Mouse (Mus musculus): ENCODE results near the gene Nutf2-ps1. TPM values are rescaled to one million over a fixed set of nuclear protein-coding genes. Genes with fewer than 3 reads are reported as not detected.
"Not testable (repeated sequence)": the region's sequence is repeated elsewhere in the genome, so short reads cannot be mapped to it uniquely, and the experiment has no call there.

Nutf2-ps1 gene
- polyA plus RNA-seq (2015; fragmentation: Nextera tagmentation; extraction: Ambion mirVana), result 274 TPM in 2 replicates

DNA sequence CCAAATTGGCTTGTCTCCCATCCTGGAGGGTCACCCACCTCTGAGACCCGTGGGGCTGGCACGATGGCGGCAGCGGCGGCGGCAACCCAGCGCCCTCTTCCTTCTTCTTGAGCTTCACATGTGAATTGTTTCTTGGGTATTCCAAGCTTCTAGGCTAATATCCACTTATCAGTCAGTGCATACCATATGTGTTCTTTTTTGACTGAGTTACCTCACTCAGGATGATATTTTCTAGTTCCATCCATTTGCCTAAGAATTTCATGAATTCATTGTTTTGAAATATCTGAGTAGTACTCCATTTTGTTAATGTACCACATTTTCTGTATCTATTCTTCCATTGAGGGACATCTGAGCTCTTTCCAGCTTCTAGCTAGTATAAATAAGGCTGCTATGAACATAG, at the start of gene Nutf2-ps1:
Gene Nutf2-ps1 (minus strand): TSS at position 101 of the 400 bp plus-strand sequence.
- not testable (repeated sequence) for H3K27ac ChIP-seq (replicated peaks); H3K9ac ChIP-seq (replicated peaks); H3K4me3 ChIP-seq; H3K9me3 ChIP-seq; H3K36me3 ChIP-seq; H3K27me3 ChIP-seq; H3K4me1 ChIP-seq; H3K4me2 ChIP-seq (replicated peaks); ATAC-seq (replicated peaks)
- WGBS, result 99% methylated on average over 7 of the region's 7 CpGs

DNA sequence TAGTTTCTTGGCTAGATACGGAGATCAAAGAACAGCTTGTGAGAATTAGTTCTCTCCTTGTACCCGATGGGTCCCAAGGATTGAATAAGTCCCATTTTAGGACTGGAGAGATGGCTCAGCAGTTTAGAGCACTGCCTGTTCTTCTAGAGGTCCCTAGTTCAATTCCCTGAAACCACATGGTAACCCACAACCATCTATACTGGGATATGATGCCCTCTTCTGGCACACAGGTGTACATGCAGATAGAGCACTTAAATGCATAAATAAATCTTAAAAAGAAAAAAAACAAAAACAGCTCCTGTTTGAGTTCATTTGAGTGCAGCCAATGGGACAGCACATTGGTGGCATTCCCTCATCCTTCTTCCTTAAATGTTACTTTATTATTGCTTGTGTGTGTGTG, 49.2 kb upstream of the Nutf2-ps1 start:
- Histone ChIP-seq H3K4me2 (replicated peaks) (no peak overlapping the region), H3K36me3 (peaks cover 77% of the 10 kb centered on the region), H3K9ac (replicated peaks) (no peak overlapping the region), H3K4me3 (no peak overlapping the region), H3K27me3 (no peaks in the 10 kb centered on the region), H3K27ac (replicated peaks) (no peak overlapping the region), H3K4me1 (no peaks in the 10 kb centered on the region), H3K9me3 (no peaks in the 10 kb centered on the region)
- 89% methylated on average over 2 of the region's 2 CpGs for WGBS
- ATAC-seq (replicated peaks), result no peak

DNA sequence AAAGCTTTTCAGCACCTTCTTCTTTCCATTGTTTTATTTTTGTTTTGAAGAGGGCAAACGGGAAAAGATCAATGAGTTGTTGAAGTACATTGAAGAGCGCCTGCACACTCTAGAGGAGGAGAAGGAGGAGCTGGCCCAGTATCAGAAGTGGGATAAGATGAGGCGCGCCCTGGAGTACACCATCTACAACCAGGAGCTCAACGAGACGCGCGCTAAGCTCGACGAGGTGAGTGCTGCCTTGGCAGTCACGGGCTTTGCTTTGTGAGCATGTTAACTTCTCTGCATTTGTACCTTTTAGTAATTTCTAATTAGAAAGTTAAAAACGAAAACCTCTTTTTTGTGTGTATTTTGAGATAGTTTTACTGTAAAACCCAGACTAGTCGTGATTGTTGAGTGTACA, 32.8 kb upstream of the Nutf2-ps1 start:
- Histone ChIP-seq H3K4me3 (no peak overlapping the region), H3K36me3 (peaks cover 76% of the 10 kb centered on the region), H3K9me3 (no peaks in the 10 kb centered on the region), H3K27ac (replicated peaks) (no peak overlapping the region), H3K27me3 (no peaks in the 10 kb centered on the region), H3K4me2 (replicated peaks) (no peak overlapping the region), H3K4me1 (no peaks in the 10 kb centered on the region), H3K9ac (replicated peaks) (no peak overlapping the region)
- WGBS, result 90% methylated on average over 13 of the region's 13 CpGs
- ATAC-seq (replicated peaks), result no peak

DNA sequence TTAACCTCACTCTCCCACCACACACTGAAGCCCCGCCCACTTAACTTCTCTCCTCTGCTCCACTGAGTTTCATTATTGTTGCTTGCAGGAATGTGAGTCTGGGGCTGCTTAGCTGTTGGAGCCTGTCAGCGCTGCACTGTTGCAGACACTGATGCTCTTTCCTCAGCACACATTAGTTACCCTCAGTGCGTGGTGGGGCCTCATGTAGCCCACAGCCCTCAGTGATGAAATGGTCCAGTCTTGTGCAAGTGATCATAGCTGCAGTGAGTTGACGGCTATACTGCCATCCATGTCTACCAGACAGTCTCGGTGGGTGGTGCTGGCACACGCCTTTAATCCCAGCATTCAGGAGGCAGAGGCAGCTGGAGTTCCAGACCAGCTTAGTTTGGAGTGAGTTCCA, 20.1 kb upstream of the Nutf2-ps1 start:
- Histone ChIP-seq H3K9me3 (no peaks in the 10 kb centered on the region), H3K9ac (replicated peaks) (no peak overlapping the region), H3K4me1 (peaks cover 9% of the 10 kb centered on the region), H3K36me3 (peaks cover 8% of the 10 kb centered on the region), H3K27ac (replicated peaks) (no peak overlapping the region), H3K4me3 (no peak overlapping the region), H3K27me3 (no peaks in the 10 kb centered on the region), H3K4me2 (replicated peaks) (no peak overlapping the region)
- no peak for ATAC-seq (replicated peaks)
- WGBS, result 42% methylated on average over 6 of the region's 6 CpGs

DNA sequence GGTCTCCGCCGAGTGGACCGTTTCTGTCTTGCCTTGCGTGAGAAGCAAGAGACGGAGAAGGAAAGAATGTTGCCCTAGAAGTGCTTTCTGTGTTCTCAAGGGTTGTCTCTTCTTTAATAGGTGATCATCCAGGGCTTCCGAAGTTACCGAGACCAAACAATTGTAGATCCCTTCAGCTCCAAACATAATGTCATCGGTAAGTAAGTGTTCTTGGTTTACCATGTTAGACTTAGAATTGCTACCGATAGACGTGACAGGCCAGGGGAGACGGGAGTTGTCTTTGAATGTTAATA, 12.4 kb upstream of the Nutf2-ps1 start:
- no peaks in the 10 kb centered on the region for H3K27me3 ChIP-seq
- peak overlapping the region; percentile 99 for H3K27ac ChIP-seq (replicated peaks)
- peaks cover 6% of the 10 kb centered on the region; the same call in 1 of the 2 replicates for H3K36me3 ChIP-seq
- ATAC-seq (replicated peaks), result no peak
- peak overlapping the region; percentile 90 for H3K4me2 ChIP-seq (replicated peaks)
- peak overlapping the region; percentile 94 for H3K4me3 ChIP-seq
- H3K4me1 ChIP-seq, result peaks cover 21% of the 10 kb centered on the region
- H3K9ac ChIP-seq (replicated peaks), result peak overlapping the region; percentile 95
- no peaks in the 10 kb centered on the region for H3K9me3 ChIP-seq
- WGBS, result 7% methylated on average over 11 of the region's 11 CpGs

DNA sequence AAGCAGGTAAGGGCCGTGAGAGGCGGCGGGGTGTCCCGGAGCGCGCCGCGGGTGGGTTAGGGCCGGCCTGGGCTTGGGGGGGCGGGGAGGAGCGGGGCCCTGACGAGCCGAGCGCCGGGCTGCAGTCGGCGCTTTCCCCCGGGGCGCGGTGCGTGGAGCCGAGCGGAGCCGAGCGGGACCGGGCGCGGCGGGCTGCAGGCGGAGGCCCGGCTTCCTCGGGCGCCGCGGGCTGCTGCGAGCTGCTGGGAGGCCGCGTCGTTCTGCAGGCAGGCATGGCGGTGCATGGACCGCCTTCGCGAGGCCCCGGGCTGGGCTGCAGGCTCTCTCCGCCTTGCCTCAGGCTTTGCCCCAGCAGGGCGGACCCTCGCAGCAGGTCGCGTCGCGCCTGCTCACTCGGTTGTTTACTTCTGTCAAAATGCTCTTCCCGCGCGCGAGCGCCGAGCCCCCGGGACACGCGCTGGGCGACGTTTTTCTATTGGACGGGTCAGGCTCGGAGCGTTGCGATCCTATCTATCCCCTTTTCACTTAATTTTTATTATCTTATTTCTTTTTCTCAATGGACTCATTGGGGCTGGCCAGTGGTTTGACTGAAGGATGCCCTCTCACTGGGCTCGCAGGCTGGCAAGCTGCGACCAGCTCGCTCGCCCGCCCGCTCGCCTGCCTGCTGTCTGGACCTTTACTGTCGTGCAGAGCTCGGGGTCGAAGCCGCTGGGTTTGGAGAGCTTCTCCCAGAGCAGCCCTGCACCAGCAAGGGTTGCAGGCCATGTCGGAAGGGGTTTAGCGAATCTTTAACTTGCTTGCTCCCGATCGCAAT, 11.9 kb upstream of the Nutf2-ps1 start:
- peak overlapping the region; percentile 94 for H3K4me3 ChIP-seq
- peak overlapping the region; percentile 95 for H3K9ac ChIP-seq (replicated peaks)
- H3K4me2 ChIP-seq (replicated peaks), result peak overlapping the region; percentile 90
- H3K36me3 ChIP-seq, result peaks cover 6% of the 10 kb centered on the region; the same call in 1 of the 2 replicates
- no peaks in the 10 kb centered on the region for H3K27me3 ChIP-seq
- no peaks in the 10 kb centered on the region for H3K9me3 ChIP-seq
- H3K27ac ChIP-seq (replicated peaks), result peak overlapping the region; percentile 99
- peak; percentile 76 for ATAC-seq (replicated peaks)
- H3K4me1 ChIP-seq, result peaks cover 21% of the 10 kb centered on the region
- WGBS, result under 1% methylated on average over 75 of the region's 82 CpGs

DNA sequence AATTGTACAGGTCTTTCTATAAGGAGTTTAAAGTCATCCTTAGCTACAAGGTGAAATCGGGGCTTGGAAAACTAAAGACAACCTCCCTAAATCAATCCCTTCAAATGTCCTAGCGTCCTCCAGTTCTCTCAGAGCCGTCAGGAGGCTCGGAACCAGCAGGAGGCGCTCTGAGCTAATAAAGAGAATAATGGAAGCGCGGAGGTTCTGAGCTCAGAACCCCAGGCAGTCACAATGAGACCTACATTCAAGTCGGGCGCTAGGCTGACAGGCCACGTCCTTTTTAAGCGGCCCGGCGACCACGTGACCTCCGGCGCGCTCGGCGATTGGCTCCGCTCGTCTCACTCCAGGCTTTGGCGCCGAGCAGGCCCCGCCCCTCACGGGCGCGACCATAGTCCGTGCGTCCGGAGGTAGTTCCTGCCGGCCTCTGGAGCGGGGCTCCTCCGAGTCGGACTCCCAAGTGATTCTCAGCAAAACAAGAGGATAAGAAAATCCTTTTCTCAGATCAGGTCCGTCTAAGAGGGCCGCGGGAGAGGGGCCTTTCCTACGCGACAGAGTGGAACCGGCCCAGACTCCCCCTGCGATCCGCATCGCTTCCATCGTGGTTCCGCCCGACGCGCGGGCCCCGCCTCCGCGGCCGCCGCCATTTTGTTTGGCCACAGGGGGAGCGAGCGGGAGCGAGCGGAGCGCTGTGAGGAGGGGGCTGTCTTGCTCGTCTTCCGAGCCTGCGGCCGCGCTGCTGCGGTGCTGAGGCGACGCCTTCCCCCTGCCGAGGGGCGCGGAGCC, 11.1 kb upstream of the Nutf2-ps1 start, which contains the start of gene Smc3:
Gene Smc3 (plus strand): TSS at position 642 of the 783 bp plus-strand sequence.
- under 1% methylated on average over 70 of the region's 70 CpGs for WGBS
- ATAC-seq (replicated peaks), result peak; percentile 95
- Histone ChIP-seq H3K4me1 (peaks cover 21% of the 10 kb centered on the region), H3K4me2 (replicated peaks) (peak within 1 kb of the TSS; percentile 90), H3K27ac (replicated peaks) (peak within 1 kb of the TSS; percentile 99), H3K9ac (replicated peaks) (peak within 1 kb of the TSS; percentile 95), H3K4me3 (peak within 1 kb of the TSS; percentile 94), H3K36me3 (peaks cover 6% of the 10 kb centered on the region; the same call in 1 of the 2 replicates), H3K27me3 (no peaks in the 10 kb centered on the region), H3K9me3 (no peaks in the 10 kb centered on the region)

DNA sequence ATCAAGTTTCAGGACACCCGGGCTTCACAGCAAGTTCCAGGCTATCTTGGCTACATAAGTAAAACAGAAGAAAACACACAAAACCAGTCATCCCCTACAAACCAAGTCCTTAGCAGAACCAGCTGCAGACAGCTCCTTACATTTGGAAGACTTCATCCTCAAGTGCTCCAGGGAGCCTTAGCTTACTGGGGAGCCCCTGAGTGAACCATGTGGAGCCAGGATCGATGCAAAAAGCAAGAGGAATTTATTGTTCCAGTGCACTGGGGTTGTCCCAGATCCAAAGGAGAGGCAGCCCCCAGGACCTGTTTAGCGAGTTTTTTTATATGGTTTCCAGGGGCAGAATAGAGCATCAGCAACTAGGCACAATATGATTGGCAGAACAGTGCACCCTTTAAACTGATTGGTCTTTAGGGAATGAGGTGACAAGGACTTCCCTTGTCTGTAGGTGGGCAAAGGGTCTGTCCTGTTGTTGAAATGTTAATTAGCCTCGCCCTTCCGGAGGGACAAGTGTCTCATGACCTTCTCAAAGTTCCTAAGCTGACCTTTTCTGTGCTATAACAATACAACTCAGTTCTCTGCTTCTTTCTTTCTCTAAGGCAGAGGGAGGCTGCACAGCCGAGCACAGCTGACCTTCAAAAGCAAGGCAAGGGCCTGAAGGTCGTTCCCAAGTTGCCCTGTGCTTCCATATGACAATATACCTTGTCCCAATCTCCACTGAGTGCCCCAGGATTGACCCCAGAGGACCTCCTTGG, 8.0 kb upstream of the Nutf2-ps1 start:
- H3K9me3 ChIP-seq, result no peaks in the 10 kb centered on the region
- no peaks in the 10 kb centered on the region for H3K36me3 ChIP-seq
- H3K9ac ChIP-seq (replicated peaks), result no peak overlapping the region
- H3K27me3 ChIP-seq, result no peaks in the 10 kb centered on the region
- H3K4me1 ChIP-seq, result peaks cover 6% of the 10 kb centered on the region
- no peak overlapping the region for H3K27ac ChIP-seq (replicated peaks)
- WGBS, result 56% methylated on average over 7 of the region's 7 CpGs
- no peak overlapping the region for H3K4me3 ChIP-seq
- no peak overlapping the region for H3K4me2 ChIP-seq (replicated peaks)
- no peak for ATAC-seq (replicated peaks)

DNA sequence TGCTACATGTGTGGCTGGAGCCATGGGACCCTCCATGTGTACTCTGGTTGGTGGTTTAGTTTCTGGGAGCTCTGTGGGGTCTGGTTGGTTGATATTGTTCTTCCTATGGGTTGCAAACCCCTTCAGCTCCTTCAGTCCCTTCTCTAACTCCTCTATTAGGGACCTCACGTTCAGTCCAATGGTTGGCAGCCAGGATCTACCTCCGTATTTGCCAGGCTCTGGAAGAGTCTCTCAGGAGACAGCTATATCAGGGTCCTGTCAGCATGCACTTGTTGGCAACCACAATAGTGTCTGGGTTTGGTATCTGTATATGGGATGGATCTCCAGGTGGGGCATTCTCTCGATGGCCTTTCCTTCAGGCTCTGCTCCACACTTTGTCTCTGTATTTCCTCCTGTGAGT, 1.2 kb downstream of the Nutf2-ps1 start:
- H3K27ac ChIP-seq (replicated peaks); H3K4me2 ChIP-seq (replicated peaks); H3K36me3 ChIP-seq: not testable (repeated sequence)

DNA sequence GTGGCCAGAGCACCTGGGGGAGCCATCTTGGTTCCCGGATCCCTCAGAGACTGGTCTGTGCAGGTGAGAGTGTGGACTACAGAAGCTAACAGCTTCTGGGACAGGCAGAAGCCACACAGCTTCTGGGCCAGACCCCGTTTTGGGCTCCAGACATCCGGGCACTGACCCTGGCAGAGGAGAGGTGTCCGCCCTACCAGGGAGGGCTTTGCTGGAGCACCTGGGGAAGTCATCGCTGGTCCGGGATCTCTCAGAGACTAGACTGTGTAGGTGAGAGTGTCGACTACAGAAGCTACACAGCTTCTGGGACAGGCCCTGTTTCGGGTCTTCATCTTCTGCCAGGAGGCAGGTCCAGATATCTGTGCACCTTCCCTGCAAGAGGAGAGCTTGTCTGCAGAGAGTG, 8.6 kb downstream of the Nutf2-ps1 start:
- not testable (repeated sequence) for H3K4me1 ChIP-seq; H3K4me3 ChIP-seq; H3K9me3 ChIP-seq; H3K36me3 ChIP-seq; ATAC-seq (replicated peaks); H3K9ac ChIP-seq (replicated peaks); H3K27ac ChIP-seq (replicated peaks); H3K4me2 ChIP-seq (replicated peaks); H3K27me3 ChIP-seq
- WGBS, result 91% methylated on average over 8 of the region's 8 CpGs

More for the DNA sequence above, 1.2 kb downstream of the Nutf2-ps1 start:
- ATAC-seq (replicated peaks); H3K4me1 ChIP-seq; H3K9me3 ChIP-seq; H3K9ac ChIP-seq (replicated peaks); H3K27me3 ChIP-seq; H3K4me3 ChIP-seq: not testable (repeated sequence)
- WGBS, result 85% methylated on average over 3 of the region's 3 CpGs

DNA sequence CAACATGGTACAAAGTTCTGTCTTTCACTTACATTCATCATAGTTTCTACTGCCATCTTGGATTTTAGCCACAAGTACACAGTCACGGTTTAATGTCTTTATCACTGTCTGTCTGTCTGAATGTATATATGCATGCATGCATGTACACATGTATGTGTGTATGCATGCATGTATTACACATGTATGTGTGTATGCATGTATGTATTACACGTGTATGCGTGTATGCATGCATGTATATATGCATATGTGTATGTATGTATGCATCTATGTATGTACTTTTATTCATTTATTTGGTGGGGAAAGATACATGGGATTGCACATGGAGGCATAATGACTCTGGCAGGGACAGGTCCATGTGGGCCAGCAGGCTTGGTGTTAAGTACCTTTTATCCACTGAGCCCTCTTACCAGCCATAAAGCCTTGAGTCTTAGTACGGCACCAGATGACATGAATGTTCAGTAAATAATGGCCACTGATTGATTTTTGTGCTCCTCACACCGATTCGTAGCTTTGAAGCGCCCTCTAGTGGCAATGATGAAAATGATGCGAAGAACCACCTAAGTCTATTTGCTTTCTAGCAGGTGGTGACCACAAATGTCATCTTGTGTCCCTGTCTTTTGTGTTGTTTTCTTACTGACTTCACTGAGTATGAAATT, 10.1 kb downstream of the Nutf2-ps1 start:
- Histone ChIP-seq H3K4me2 (replicated peaks) (no peak overlapping the region), H3K27me3 (no peaks in the 10 kb centered on the region), H3K4me3 (no peak overlapping the region), H3K9ac (replicated peaks) (no peak overlapping the region), H3K4me1 (no peaks in the 10 kb centered on the region), H3K36me3 (no peaks in the 10 kb centered on the region), H3K27ac (replicated peaks) (no peak overlapping the region), H3K9me3 (no peaks in the 10 kb centered on the region)
- ATAC-seq (replicated peaks), result peak; percentile 84
- 15% methylated on average over 8 of the region's 8 CpGs for WGBS
